Mouse (Mus musculus) spleen, adult 2 months (tissue): ENCODE data around the gene Acaca.

Experiments used
- CTCF ChIP-seq: fragments of 200-500 bp; IDR thresholded peaks from 2 replicates; pipeline ENCODE4 v1.5.1; 2011; ENCODE audit warnings: mild to moderate bottlenecking, inconsistent platforms; ENCODE audit not compliant: insufficient read depth, insufficient read length, insufficient replicate concordance; ENCODE audit errors: extremely low read depth
- POLR2A ChIP-seq: fragments of 200-500 bp; IDR thresholded peaks from 2 replicates; pipeline ENCODE4 v1.6.1; 2011; ENCODE audit warnings: low read depth, low read length, inconsistent platforms

DNA sequence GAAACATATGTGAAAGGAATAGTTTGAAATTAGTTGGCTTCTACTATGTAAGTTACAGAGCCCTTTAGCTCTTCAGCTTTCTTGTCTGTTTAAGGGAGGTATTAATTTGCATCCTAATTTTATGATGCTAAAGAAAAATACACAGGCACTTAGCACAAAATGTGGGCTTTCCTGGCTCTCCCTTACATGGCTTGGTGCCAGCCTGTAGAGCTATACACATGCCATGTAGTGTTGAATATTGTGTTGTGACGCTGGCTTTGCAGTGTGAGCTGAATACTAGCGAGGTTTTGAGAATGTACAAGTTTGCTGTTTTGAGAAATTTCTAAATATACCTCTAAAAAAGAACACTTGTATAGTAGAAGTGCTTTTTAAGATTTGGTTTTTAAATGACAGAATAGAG lies 218.3 kb downstream of the Acaca start:
- TF ChIP-seq POLR2A (no peak), CTCF (no peak)
